Mouse (Mus musculus) forebrain, postnatal 0 days (tissue): ENCODE data around the gene Mapkapk2. TPM values are rescaled to one million over a fixed set of nuclear protein-coding genes. Genes with fewer than 3 reads are reported as not detected.

Source experiments
- ATAC-seq: fragments of 200-750 bp; cut with Nextera tagmentation; 2 replicates; pipeline ENCODE4 v1.8.0; 2017; ENCODE audit warnings: mild to moderate bottlenecking, moderate library complexity
- DNase-seq: peaks from one replicate; pipeline ENCODE4 v3.0.0-alpha.2; 2015
- H3K27ac ChIP-seq: fragments of 300-500 bp; sonication (generic); 2 replicates; pipeline ENCODE4 v1.5.1; 2014; ENCODE audit warnings: low read depth, mild to moderate bottlenecking, antibody characterized with exemption, low read length, moderate library complexity, mixed read lengths
- H3K27me3 ChIP-seq: fragments of 300-500 bp; sonication (generic); 2 replicates; pipeline ENCODE4 v1.6.1; 2014; ENCODE audit warnings: mild to moderate bottlenecking, low read length, mixed read lengths; ENCODE audit not compliant: insufficient read depth
- H3K36me3 ChIP-seq: fragments of 300-500 bp; sonication (generic); 2 replicates; pipeline ENCODE4 v1.6.1; 2014; ENCODE audit warnings: mild to moderate bottlenecking, moderate library complexity; ENCODE audit not compliant: insufficient read depth
- H3K4me1 ChIP-seq: fragments of 300-500 bp; sonication (generic); 2 replicates; pipeline ENCODE4 v1.6.1; 2014; ENCODE audit warnings: antibody characterized with exemption; ENCODE audit not compliant: insufficient read depth
- H3K4me2 ChIP-seq: fragments of 300-500 bp; sonication (generic); 2 replicates; pipeline ENCODE4 v1.6.1; 2014; ENCODE audit warnings: low read depth, mild to moderate bottlenecking, moderate library complexity
- H3K4me3 ChIP-seq: fragments of 300-500 bp; sonication (generic); 2 replicates; pipeline ENCODE4 v1.5.1; 2014; ENCODE audit warnings: low read depth, low read length, mixed read lengths
- H3K9ac ChIP-seq: fragments of 300-500 bp; sonication (generic); 2 replicates; pipeline ENCODE4 v1.6.1; 2014; ENCODE audit warnings: mild to moderate bottlenecking
- H3K9me3 ChIP-seq: fragments of 300-500 bp; sonication (generic); 2 replicates; pipeline ENCODE4 v1.6.1; 2016; ENCODE audit warnings: low read length
- CTCF ChIP-seq: sonication (generic); IDR thresholded peaks from 2 replicates; pipeline ENCODE4 v1.5.1; 2016; ENCODE audit warnings: antibody characterized with exemption, control low read depth, low read depth
- WGBS: fragments of 180-500 bp; shearing (Covaris S2); extraction: QIAGEN DNeasy Blood & Tissue Kit; methylation state at CpG from one replicate; pipeline ENCODE4 v1.1.7; 2014; 5-methylcytosine and 5-hydroxymethylcytosine counted together
- polyA plus RNA-seq: library from polyadenylated mRNA; unstranded; fragments of >200 nt; fragmentation: Nextera tagmentation; extraction: Ambion mirVana; gene quantifications from 2 replicates; pipeline ENCODE4 v1.2.1, GENCODE M21; 2015
- total RNA-seq: library from RNA; depleted of rRNA; stranded (reverse); fragments of >200 nt; gene quantifications from 2 replicates; pipeline ENCODE4 v1.2.3, GENCODE M21; 2014

Mapkapk2 gene
- total and polyA plus RNA-seq, 2 experiments from 2014 or later, result 18.3 to 57.3 TPM

DNA sequence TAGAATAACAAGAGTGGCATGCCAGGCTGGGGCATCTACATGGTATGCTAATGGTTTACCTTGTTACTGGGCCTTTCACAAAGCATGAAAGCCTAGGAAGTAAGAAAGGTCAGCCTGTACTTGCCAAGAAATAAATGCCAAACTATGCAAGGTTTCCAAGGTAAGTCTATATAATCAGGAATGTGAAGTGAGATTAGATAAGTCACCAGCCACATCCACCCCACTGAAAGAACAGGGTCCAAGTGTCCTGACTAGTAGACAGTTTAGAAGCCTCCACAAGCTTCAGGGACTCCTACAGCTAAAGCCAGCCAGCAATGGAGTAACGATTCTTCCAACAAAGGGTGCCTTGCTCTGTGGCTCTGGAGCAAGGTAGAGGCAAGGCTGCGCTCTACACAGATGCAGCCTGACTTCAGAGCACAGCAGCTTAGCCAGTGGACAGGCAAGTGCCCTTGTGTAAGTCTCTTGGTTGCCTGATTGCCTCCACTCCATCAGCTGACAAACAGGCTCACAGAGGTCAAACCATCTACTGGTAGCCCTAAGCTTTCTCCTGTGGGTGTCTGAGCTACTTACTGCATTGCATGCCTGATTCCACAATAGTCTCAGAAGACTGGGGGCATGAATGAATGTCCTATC is 51.8 kb downstream of the Mapkapk2 start:
- Histone ChIP-seq H3K9ac (no peak overlapping the region), H3K27me3 (no peaks in the 10 kb centered on the region), H3K9me3 (no peaks in the 10 kb centered on the region), H3K36me3 (no peaks in the 10 kb centered on the region), H3K27ac (no peak overlapping the region), H3K4me1 (no peaks in the 10 kb centered on the region), H3K4me3 (no peak overlapping the region), H3K4me2 (no peak overlapping the region)
- 85% methylated on average over 2 of the region's 2 CpGs for WGBS
- no peak for ATAC-seq
- no peak for TF ChIP-seq CTCF
- DNase-seq, result no peak

DNA sequence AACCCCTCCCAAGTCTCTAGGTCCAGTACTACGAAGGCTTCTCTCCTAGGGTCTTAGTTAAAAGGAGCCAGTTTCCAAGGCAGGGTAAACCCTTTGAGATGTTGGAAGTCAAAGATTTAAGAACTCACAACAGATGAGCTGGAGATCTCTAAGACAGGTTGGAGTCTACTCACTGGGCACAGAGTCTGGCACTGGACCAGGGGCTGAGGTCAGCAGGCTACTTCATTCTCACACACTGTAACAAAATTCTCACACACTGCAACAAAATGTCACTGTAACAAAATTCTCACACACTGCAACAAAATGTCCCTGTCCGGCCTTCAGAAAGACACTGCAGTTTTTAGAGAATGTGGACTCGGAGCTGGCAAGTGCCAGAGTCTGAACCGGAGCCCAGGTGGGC is 54.0 kb downstream of the Mapkapk2 start:
- H3K4me3 ChIP-seq, result no peak overlapping the region
- H3K36me3 ChIP-seq, result no peaks in the 10 kb centered on the region
- DNase-seq, result no peak
- no peak for TF ChIP-seq CTCF
- 91% methylated on average over 4 of the region's 4 CpGs for WGBS
- H3K4me1 ChIP-seq, result no peaks in the 10 kb centered on the region
- H3K9me3 ChIP-seq, result no peaks in the 10 kb centered on the region
- H3K27me3 ChIP-seq, result no peaks in the 10 kb centered on the region
- ATAC-seq, result no peak
- H3K27ac ChIP-seq, result no peak overlapping the region
- H3K4me2 ChIP-seq, result no peak overlapping the region
- no peak overlapping the region for H3K9ac ChIP-seq

DNA sequence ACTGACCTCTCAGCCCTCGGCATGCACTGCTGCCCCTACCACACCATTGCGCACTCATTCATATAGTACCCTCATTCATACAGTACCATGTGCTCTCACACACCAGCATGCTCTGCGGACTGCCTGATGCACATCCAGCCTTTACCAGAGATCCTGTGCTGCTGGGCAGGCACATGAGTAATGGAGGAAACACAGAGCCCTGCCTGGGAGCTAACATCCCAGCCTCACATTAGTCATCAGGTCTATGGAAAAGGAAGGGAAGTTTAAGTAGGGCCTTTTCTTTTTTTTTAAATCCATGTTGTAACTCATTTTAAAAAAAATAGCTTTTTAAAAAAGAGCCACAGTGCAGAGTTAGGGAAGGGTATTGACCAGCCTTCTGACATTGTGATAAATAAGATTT is 54.9 kb downstream of the Mapkapk2 start:
- no peaks in the 10 kb centered on the region for H3K36me3 ChIP-seq
- DNase-seq (no peak), ATAC-seq (no peak)
- no peak overlapping the region for H3K4me2 ChIP-seq
- no peaks in the 10 kb centered on the region for H3K27me3 ChIP-seq
- no peak overlapping the region for H3K27ac ChIP-seq
- no peaks in the 10 kb centered on the region for H3K9me3 ChIP-seq
- 89% methylated on average over 3 of the region's 3 CpGs for WGBS
- H3K4me1 ChIP-seq, result no peaks in the 10 kb centered on the region
- no peak for TF ChIP-seq CTCF
- H3K9ac ChIP-seq, result no peak overlapping the region
- H3K4me3 ChIP-seq, result no peak overlapping the region

DNA sequence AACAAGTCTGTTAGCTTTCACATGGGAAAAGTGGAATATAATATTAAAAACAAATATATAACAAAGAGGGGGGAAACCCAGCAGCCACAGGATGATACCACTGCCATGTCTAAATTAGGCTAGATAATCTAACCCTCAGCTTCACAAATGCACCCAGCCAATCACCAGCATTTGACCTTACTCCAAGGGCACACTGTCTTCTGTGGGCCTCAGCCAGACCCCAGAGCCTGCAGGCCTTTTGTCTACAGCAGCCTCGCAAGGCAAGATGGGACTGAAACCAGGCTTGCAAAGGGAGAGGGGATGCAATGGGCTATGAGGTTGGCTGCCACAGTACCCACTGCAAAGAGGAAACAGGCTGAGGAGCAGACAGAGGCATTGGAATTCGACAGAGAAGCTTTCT is 55.4 kb downstream of the Mapkapk2 start:
- DNase-seq (no peak), ATAC-seq (no peak)
- 76% methylated on average over 2 of the region's 2 CpGs for WGBS
- Histone ChIP-seq H3K9me3 (no peaks in the 10 kb centered on the region), H3K27ac (no peak overlapping the region), H3K36me3 (no peaks in the 10 kb centered on the region), H3K4me2 (no peak overlapping the region), H3K27me3 (no peaks in the 10 kb centered on the region), H3K9ac (no peak overlapping the region), H3K4me1 (no peaks in the 10 kb centered on the region), H3K4me3 (no peak overlapping the region)
- TF ChIP-seq CTCF, result no peak

DNA sequence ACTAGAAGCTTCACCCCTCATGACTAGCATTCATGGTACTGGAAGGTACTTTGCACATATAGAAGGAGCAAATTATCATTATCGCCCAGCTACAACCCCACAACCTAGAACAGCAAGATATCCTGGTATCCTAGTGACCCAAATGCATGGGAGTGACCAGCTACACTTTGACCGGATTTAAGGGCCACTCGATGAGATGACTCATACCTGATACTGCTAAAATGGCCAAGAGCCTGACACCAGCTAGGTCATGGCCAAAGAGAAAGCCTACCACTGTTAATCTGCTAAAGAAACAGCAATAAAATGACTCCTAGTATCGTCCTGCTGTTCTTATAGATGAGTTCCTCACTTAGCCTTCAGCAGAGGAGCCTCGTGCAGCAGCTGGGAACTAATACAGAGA is 58.1 kb downstream of the Mapkapk2 start:
- H3K4me2 ChIP-seq, result no peak overlapping the region
- no peaks in the 10 kb centered on the region for H3K27me3 ChIP-seq
- no peak overlapping the region for H3K4me3 ChIP-seq
- 91% methylated on average over 5 of the region's 5 CpGs for WGBS
- ATAC-seq (no peak), DNase-seq (no peak)
- H3K9me3 ChIP-seq, result no peaks in the 10 kb centered on the region
- no peaks in the 10 kb centered on the region for H3K36me3 ChIP-seq
- H3K27ac ChIP-seq, result no peak overlapping the region
- H3K9ac ChIP-seq, result no peak overlapping the region
- H3K4me1 ChIP-seq, result no peaks in the 10 kb centered on the region
- TF ChIP-seq CTCF, result no peak

DNA sequence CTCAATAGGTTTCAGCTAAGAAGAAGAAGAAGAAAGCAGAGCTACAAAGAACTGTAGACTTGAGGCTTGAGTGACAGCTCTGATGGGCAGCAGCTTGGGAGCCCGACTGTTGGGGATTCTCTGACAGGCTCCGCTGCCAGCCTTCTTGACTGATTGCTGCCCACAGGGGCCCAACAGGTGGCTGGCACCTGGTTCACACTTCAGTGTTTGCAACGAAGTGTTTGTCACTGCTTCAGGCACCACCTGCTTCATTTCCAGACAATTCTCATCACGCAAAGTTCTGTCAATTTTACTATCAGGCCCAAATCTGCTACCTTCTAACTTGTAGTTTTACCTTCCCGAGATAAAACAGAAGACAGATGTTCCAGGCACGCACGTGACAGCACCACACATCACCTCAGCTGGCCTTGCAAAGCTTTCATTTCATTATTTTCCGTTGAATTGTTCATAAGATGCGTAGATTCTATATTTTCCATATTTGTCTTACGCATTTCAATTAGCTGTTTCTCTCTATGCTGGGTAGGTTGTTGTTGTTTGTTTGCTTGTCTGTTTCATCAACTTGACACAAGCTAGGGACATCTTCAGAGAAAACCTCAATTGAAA is 59.1 kb downstream of the Mapkapk2 start:
- H3K36me3 ChIP-seq, result no peaks in the 10 kb centered on the region
- no peak overlapping the region for H3K4me2 ChIP-seq
- no peaks in the 10 kb centered on the region for H3K27me3 ChIP-seq
- no peaks in the 10 kb centered on the region for H3K9me3 ChIP-seq
- no peak overlapping the region for H3K27ac ChIP-seq
- DNase-seq, result no peak
- ATAC-seq, result no peak
- TF ChIP-seq CTCF, result no peak
- no peak overlapping the region for H3K9ac ChIP-seq
- no peak overlapping the region for H3K4me3 ChIP-seq
- WGBS, result 89% methylated on average over 10 of the region's 10 CpGs
- no peaks in the 10 kb centered on the region for H3K4me1 ChIP-seq

DNA sequence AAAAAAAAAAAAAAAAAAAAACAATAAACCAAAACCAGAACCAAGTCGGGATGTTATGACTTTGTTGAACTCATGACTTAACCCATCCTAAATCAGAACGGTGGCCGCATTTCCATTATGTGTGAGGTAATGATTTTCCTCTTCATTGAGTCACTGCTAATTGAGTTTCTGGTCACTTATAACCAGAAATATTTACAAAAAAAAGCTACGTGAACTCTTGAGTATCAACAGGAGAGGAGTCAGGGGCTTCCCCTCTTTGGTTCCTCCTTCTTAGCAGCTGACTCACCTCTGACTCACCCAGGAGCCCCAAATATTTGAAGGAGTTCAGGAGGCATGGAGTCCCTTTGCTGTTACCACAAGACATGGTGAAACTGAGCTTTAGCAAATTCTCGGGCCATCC is 59.6 kb downstream of the Mapkapk2 start:
- Histone ChIP-seq H3K27me3 (no peaks in the 10 kb centered on the region), H3K27ac (no peak overlapping the region), H3K4me2 (no peak overlapping the region), H3K36me3 (no peaks in the 10 kb centered on the region), H3K4me1 (no peaks in the 10 kb centered on the region), H3K9ac (no peak overlapping the region), H3K9me3 (no peaks in the 10 kb centered on the region), H3K4me3 (no peak overlapping the region)
- DNase-seq (no peak), ATAC-seq (no peak)
- TF ChIP-seq CTCF, result no peak
- 93% methylated on average over 5 of the region's 5 CpGs for WGBS
